Mouse (Mus musculus) midbrain, embryonic 11.5 days (tissue): ENCODE data around the gene Myl7. TPM values are rescaled to one million over a fixed set of nuclear protein-coding genes. Genes with fewer than 3 reads are reported as not detected.
A peak's percentile ranks its signal among the peaks of the same experiment; 100 is the strongest.
"Not testable (repeated sequence)": the region's sequence is repeated elsewhere in the genome, so short reads cannot be mapped to it uniquely, and the experiment has no call there.

ENCODE experiments used
- ATAC-seq: fragments of 200-750 bp; cut with Nextera tagmentation; 2 replicates; pipeline ENCODE4 v1.8.0; 2017; ENCODE audit warnings: moderate TSS enrichment, moderate library complexity; ENCODE audit not compliant: low FRiP score
- DNase-seq: peaks from one replicate; pipeline ENCODE4 v3.0.0; 2015; ENCODE audit warnings: low spot score; ENCODE audit errors: missing footprints
- H3K27ac ChIP-seq: fragments of 300-500 bp; sonication (generic); 2 replicates; pipeline ENCODE4 v1.5.1; 2014; ENCODE audit warnings: low read depth, low read length
- H3K27me3 ChIP-seq: fragments of 300-500 bp; sonication (generic); 2 replicates; pipeline ENCODE4 v1.6.1; 2014; ENCODE audit warnings: mild to moderate bottlenecking, low read length, moderate library complexity, mixed read lengths; ENCODE audit not compliant: control insufficient read depth, insufficient read depth
- H3K36me3 ChIP-seq: fragments of 300-500 bp; sonication (generic); 2 replicates; pipeline ENCODE4 v1.6.1; 2014; ENCODE audit warnings: mild to moderate bottlenecking, low read length, moderate library complexity, mixed read lengths; ENCODE audit not compliant: control insufficient read depth, insufficient read depth
- H3K4me1 ChIP-seq: fragments of 300-500 bp; sonication (generic); 2 replicates; pipeline ENCODE4 v1.6.1; 2014; ENCODE audit warnings: low read length; ENCODE audit not compliant: control insufficient read depth, insufficient read depth
- H3K4me2 ChIP-seq: fragments of 300-500 bp; sonication (generic); 2 replicates; pipeline ENCODE4 v1.6.1; 2014; ENCODE audit warnings: mild to moderate bottlenecking, moderate library complexity
- H3K4me3 ChIP-seq: fragments of 300-500 bp; sonication (generic); 2 replicates; pipeline ENCODE4 v1.5.1; 2014; ENCODE audit warnings: low read depth, low read length
- H3K9ac ChIP-seq: fragments of 300-500 bp; sonication (generic); 2 replicates; pipeline ENCODE4 v1.6.1; 2014; ENCODE audit warnings: low read length
- H3K9me3 ChIP-seq: fragments of 300-500 bp; sonication (generic); 2 replicates; pipeline ENCODE4 v1.6.1; 2016; ENCODE audit warnings: low read length; ENCODE audit not compliant: control insufficient read depth
- WGBS: fragments of 180-500 bp; shearing (Covaris S2); extraction: QIAGEN DNeasy Blood & Tissue Kit; methylation state at CpG from one replicate; pipeline ENCODE4 v1.1.7; 2014; 5-methylcytosine and 5-hydroxymethylcytosine counted together
- polyA plus RNA-seq: library from polyadenylated mRNA; unstranded; fragments of >200 nt; fragmentation: Nextera tagmentation; extraction: Ambion mirVana; gene quantifications from 2 replicates; pipeline ENCODE4 v1.2.1, GENCODE M21; 2014

Myl7 gene
- polyA plus RNA-seq, 1 experiment from 2014 or later = 0.92 TPM

DNA sequence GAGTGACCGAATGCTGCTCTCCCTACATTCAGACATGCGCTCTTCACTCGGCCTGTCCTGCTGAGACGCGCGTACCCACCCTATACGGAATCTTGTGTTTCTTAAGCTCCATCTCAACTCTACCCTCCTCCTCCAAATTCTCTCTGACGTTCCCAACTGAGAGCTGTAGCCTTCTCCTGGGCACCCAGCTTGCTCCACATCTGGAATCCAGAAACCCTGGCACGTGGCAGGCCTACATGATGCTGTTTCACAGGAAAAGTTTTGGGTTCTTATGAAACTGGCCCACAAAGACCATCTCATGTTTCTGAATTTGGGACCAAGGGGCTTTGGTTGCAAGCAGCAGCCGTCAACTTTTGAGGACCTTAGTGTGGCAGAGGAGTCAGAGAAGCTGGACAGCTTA lies 704 bp upstream of the Myl7 start:
- H3K9ac ChIP-seq = no peak overlapping the region
- no peaks in the 10 kb centered on the region for H3K9me3 ChIP-seq
- no peak overlapping the region for H3K4me2 ChIP-seq
- H3K4me3 ChIP-seq = no peak overlapping the region
- no peak overlapping the region for H3K27ac ChIP-seq
- DNase-seq (peak; percentile 26), ATAC-seq (no peak)
- H3K36me3 ChIP-seq = no peaks in the 10 kb centered on the region
- H3K4me1 ChIP-seq = peaks cover 25% of the 10 kb centered on the region
- 92% methylated on average over 10 of the region's 10 CpGs for WGBS
- H3K27me3 ChIP-seq = peaks cover 2% of the 10 kb centered on the region

DNA sequence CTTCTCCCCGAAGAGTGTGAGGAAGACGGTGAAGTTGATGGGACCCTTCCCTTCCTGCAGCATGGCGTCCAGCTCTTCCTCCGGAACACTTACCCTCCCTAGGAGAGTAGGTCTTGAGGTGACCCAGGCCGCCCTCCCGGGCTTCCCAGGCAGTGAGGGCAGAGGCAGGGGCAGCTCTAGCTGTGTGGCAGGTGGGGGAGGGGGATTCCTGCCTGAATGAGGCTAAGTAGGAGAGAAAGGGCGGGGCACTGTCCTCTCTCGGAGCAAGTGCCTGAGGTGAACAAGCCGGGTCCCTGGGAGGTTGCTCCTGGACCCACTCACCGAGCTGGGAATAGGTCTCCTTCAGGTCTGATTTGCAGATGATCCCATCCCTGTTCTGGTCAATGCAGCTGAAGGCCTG lies 743 bp downstream of the Myl7 start:
- H3K27ac ChIP-seq = no peak overlapping the region
- WGBS = 9% methylated on average over 10 of the region's 10 CpGs
- H3K4me2 ChIP-seq = 0 out of 2 replicates have a peak overlapping the region, but pooled peaks have one; percentile 4

DNA sequence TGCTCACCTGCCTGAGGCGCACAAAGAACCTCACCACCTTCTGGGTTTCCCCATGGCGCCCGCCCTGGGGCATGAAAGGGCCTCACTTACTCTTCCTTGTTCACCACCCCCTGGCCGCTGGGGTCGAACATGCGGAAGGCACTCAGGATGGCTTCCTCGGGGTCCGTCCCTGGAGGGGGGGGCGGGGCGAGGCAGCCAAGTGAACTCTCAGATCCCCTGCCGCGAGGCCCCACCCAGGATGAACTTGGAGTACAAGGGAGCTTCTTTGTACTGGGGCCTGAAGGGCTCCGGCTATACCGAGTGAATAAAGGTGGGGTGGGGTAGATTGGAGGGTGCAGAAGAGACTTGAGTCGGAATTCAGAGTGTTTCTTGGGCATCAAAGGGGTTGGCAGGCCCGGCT lies 1.4 kb downstream of the Myl7 start:
- Histone ChIP-seq H3K4me1 (peaks cover 21% of the 10 kb centered on the region), H3K27me3 (peaks cover 2% of the 10 kb centered on the region), H3K4me2 (no peak overlapping the region), H3K36me3 (no peaks in the 10 kb centered on the region), H3K27ac (no peak overlapping the region), H3K9ac (no peak overlapping the region), H3K4me3 (no peak overlapping the region), H3K9me3 (no peaks in the 10 kb centered on the region)
- DNase-seq (no peak), ATAC-seq (no peak)
- whole genome bisulfite sequencing = 11% methylated on average over 16 of the region's 16 CpGs

More for the DNA sequence above, 743 bp downstream of the Myl7 start:
- no peaks in the 10 kb centered on the region for H3K9me3 ChIP-seq
- DNase-seq (no peak), ATAC-seq (no peak)
- H3K36me3 ChIP-seq = no peaks in the 10 kb centered on the region
- peaks cover 24% of the 10 kb centered on the region for H3K4me1 ChIP-seq
- peaks cover 2% of the 10 kb centered on the region for H3K27me3 ChIP-seq
- no peak overlapping the region for H3K4me3 ChIP-seq
- H3K9ac ChIP-seq = no peak overlapping the region

DNA sequence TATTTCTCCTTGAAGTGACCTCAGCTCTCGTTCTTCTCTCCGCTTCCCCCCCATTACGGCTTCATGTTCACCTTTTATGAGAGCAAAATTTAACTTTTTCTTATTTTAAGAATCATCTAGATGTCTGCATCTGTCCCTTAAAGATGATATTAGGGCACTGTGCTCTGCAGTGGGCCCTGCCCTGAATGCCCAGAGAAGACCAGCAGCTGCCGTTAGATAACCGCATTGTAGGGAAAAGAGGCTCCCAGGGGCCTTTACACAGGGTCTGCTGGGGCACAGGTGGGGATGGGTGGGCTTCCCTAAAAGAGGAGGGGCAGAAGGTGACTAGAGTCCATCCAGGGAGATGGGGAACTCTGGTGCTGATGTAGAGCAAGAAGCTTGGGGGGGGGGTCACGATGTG lies 4.8 kb downstream of the Myl7 start:
- WGBS = 76% methylated on average over 6 of the region's 6 CpGs
- Histone ChIP-seq H3K4me3 (no peak overlapping the region), H3K9ac (no peak overlapping the region), H3K9me3 (no peaks in the 10 kb centered on the region), H3K27ac (no peak overlapping the region), H3K36me3 (no peaks in the 10 kb centered on the region), H3K4me1 (peaks cover 12% of the 10 kb centered on the region; the same call in 1 of the 2 replicates), H3K27me3 (peaks cover 2% of the 10 kb centered on the region), H3K4me2 (no peak overlapping the region)
- no peak for ATAC-seq
- DNase-seq = no peak

DNA sequence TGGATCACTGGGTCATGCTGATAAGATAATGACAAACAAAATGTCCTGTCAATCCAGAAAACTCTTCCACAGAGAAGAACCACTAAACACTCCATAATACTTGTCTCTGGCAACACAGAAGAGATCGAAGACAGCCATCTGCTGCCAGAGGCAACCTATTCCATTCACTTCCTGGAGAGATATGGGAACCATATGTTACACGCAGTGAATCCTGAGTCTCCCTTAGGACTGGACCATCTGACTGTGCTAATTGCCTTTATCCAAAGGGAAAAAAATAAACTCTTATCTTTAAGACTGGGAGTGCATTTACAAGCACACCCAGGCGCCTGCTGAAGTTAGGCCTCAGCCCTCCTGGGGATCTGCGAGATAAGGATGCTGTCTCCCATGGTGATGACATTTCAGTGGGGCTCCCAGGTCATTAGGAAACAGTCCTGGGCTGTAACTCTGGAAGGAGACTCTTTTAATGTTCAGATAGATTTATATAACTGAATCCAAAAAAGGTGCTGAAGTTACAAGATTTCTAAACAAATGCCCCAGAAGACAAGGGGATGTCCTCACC lies 5.7 kb downstream of the Myl7 start:
- DNase-seq (no peak), ATAC-seq (no peak)
- 62% methylated on average over 4 of the region's 4 CpGs for WGBS
- no peak overlapping the region for H3K4me3 ChIP-seq
- H3K27ac ChIP-seq = no peak overlapping the region
- peaks cover 2% of the 10 kb centered on the region for H3K27me3 ChIP-seq
- H3K9ac ChIP-seq = no peak overlapping the region
- H3K9me3 ChIP-seq = no peaks in the 10 kb centered on the region
- H3K36me3 ChIP-seq = no peaks in the 10 kb centered on the region
- no peak overlapping the region for H3K4me2 ChIP-seq
- peaks cover 10% of the 10 kb centered on the region; the same call in 1 of the 2 replicates for H3K4me1 ChIP-seq

DNA sequence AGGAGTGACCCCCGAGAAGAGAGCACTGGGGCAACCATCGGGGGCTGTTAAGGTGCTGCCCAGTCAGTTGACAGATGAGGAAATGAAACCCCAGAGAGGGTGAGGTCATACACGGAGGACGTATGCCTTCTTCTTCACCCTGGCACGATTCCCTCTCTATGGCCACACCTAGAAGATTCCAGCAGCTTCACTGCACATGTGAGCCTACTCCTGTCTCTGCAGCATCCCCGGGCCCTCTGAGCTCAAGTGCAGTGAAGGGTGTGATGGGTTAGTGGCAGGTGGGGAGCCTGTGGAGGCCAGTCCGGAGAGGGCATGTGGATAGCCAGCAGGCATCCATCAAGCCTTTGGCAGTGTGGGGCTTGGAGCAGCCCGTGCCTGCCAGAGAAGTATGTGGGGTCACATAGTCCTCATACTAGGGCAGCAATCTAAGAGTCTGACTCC lies 6.4 kb downstream of the Myl7 start:
- no peak overlapping the region for H3K9ac ChIP-seq
- ATAC-seq = no peak
- no peaks in the 10 kb centered on the region for H3K36me3 ChIP-seq
- no peak overlapping the region for H3K4me3 ChIP-seq
- H3K4me1 ChIP-seq = peaks cover 5% of the 10 kb centered on the region
- peaks cover 2% of the 10 kb centered on the region for H3K27me3 ChIP-seq
- WGBS = 73% methylated on average over 8 of the region's 8 CpGs
- no peak for DNase-seq
- no peak overlapping the region for H3K27ac ChIP-seq
- no peak overlapping the region for H3K4me2 ChIP-seq
- no peaks in the 10 kb centered on the region for H3K9me3 ChIP-seq

DNA sequence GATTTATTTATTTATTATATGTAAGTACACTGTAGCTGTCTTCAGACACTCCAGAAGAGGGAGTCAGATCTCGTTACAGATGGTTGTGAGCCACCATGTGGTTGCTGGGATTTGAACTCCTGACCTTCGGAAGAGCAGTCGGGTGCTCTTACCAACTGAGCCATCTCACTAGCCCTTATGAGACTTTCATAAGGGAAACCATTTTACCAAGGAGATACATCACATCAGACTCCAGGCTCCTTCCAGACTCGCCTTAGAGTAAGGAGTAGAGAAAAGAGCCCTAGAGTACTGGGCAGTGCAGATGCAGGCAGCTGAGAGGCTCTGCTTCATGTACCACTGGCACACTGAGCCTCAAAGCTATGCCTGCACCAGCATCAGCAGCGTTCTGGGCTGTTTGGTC lies 10.0 kb downstream of the Myl7 start:
- H3K9me3 ChIP-seq, H3K27me3 ChIP-seq, DNase-seq, H3K9ac ChIP-seq, H3K4me3 ChIP-seq, H3K36me3 ChIP-seq, H3K4me2 ChIP-seq, H3K4me1 ChIP-seq, H3K27ac ChIP-seq, ATAC-seq: not testable (repeated sequence)
- 74% methylated on average over 5 of the region's 5 CpGs for WGBS

DNA sequence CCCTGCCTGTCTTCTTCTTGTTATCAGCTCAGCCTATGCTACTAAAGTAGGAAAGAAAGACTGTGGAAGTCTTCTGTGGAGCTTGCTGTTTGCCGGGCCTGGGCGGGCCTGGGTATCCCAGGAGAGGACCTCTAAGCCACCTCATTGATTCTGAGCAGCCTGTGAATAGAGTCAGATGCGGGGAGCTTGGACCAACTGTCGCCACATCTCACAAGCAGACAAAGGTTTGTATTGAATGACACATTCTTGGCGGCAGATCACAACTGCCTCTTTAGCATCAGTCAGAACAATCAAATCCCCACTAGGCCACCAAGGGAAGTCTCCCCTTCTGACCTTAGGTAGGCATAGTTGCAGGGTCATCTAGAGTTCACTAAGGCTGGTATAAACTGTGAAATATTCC lies 11.3 kb downstream of the Myl7 start:
- 17% methylated on average over 5 of the region's 5 CpGs for WGBS
- peaks cover 7% of the 10 kb centered on the region for H3K4me1 ChIP-seq
- ATAC-seq (0 out of 2 replicates have a peak, but pooled peaks have one; percentile 48), DNase-seq (no peak)
- peak overlapping the region; percentile 40 for H3K27ac ChIP-seq
- peak overlapping the region; percentile 38; the same call in 1 of the 2 replicates for H3K9ac ChIP-seq
- no peaks in the 10 kb centered on the region for H3K27me3 ChIP-seq
- H3K9me3 ChIP-seq = no peaks in the 10 kb centered on the region
- no peaks in the 10 kb centered on the region for H3K36me3 ChIP-seq
- no peak overlapping the region for H3K4me2 ChIP-seq
- no peak overlapping the region for H3K4me3 ChIP-seq

DNA sequence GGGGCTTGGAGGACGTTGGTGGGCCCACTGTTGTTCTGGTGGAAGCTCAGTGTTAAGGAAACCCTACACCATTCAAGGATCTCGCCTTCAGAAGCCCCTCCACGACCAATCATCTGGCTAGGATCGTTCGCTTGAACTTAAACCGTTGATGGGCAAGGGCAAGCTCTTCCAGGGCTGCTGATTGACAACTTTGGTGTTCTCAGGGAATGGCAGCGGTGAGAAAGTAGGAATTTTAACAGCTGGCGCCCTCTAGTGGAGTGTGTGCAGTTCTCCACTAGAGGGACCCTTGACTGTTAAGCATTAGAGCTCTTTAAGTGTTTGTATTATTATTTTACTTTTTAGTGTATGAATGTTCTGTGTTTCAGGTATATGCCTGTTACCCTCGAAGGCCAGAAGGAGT lies 12.4 kb downstream of the Myl7 start:
- Histone ChIP-seq H3K27ac (no peak overlapping the region), H3K4me3 (no peak overlapping the region), H3K9me3 (no peaks in the 10 kb centered on the region), H3K27me3 (no peaks in the 10 kb centered on the region), H3K4me1 (peaks cover 7% of the 10 kb centered on the region), H3K4me2 (no peak overlapping the region), H3K9ac (0 out of 2 replicates have a peak overlapping the region, but pooled peaks have one; percentile 1), H3K36me3 (no peaks in the 10 kb centered on the region)
- peak; percentile 91 for DNase-seq
- 20% methylated on average over 9 of the region's 9 CpGs for WGBS
- ATAC-seq = peak; percentile 54
